Mouse (Mus musculus): ENCODE data around the gene Sdk1.

DNA sequence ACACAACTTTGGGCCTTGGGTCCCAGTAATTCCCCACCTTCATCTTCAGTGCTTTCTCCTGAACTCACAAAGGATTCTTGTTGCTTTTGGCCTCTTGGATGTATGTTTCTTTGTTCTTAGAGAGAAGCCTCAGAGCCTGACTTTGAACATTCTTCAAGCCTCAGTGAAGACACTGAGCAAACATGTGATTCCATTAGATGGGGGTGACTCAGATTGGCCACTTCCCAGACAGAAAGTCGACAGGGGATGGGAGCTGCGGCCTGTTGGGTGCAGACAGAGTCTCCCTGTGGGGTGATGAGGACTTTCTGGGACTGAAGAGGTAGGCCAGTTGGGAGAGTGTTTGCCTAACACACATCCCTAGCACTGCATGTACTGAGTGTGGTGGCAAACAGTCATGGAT, 405.3 kb downstream of the Sdk1 start:
- TF ChIP-seq CTCF (conservative IDR thresholded peaks at IDR 0.05 in 1 of 2, IDR thresholded peaks at IDR 0.05 in 1 of 2; ENCODE audit: low read depth in 2 of 2, low read length in 2 of 2), result no peak
- no peak for TF ChIP-seq ETS1 (conservative IDR thresholded peaks at IDR 0.05; ENCODE audit: low read depth, low read length)
- TF ChIP-seq MXI1 (IDR thresholded peaks at IDR 0.05; ENCODE audit: low read depth, low read length), result no peak
- TF ChIP-seq HCFC1 (IDR thresholded peaks at IDR 0.05; ENCODE audit: low read depth, low read length), result no peak
- TF ChIP-seq NRF1 (IDR thresholded peaks at IDR 0.05; ENCODE audit: low read depth, low read length), result no peak
- TF ChIP-seq CHD2 (IDR thresholded peaks at IDR 0.05; ENCODE audit: low read length), result no peak
- no peak for TF ChIP-seq ELF1 (IDR thresholded peaks at IDR 0.05; ENCODE audit: low read depth, low read length)
- TF ChIP-seq USF2 (conservative IDR thresholded peaks at IDR 0.05; ENCODE audit: low read depth, low read length), result no peak
- TF ChIP-seq EP300 (IDR thresholded peaks at IDR 0.05; ENCODE audit: low read length), result no peak
- TF ChIP-seq KAT2A (IDR thresholded peaks at IDR 0.05; ENCODE audit: insufficient replicate concordance, low read length), result no peak
- TF ChIP-seq POLR2A (IDR thresholded peaks at IDR 0.05; ENCODE audit: low read depth, low read length), result no peak
- no peak for TF ChIP-seq ZC3H11A (IDR thresholded peaks at IDR 0.05; ENCODE audit: low read depth, low read length)

Data from CH12.LX (cell line).